Mouse (Mus musculus) embryonic stem cell, embryonic (primary cell): Measurements from ENCODE around the gene Snd1.

Experiments
- CTCF ChIA-PET, 4 experiments: fragments of 300-600 bp in 2 of 4; fragments of 350-600 bp in 2 of 4; sonication (Branson Sonifier 250); formaldehyde crosslinking; loops; one replicate each; lab custom pipeline; 2022; ENCODE audit warnings: inconsistent platforms in 2 of 4; lab: Charles Lee
- POLR2A ChIA-PET, 4 experiments: fragments of 300-600 bp in 2 of 4; fragments of 350-600 bp in 2 of 4; sonication (Branson Sonifier 250); formaldehyde crosslinking; loops; one replicate each; lab custom pipeline; 2022; ENCODE audit warnings: antibody characterized with exemption in 4 of 4, inconsistent platforms in 1 of 4; lab: Charles Lee

Gene Snd1

DNA sequence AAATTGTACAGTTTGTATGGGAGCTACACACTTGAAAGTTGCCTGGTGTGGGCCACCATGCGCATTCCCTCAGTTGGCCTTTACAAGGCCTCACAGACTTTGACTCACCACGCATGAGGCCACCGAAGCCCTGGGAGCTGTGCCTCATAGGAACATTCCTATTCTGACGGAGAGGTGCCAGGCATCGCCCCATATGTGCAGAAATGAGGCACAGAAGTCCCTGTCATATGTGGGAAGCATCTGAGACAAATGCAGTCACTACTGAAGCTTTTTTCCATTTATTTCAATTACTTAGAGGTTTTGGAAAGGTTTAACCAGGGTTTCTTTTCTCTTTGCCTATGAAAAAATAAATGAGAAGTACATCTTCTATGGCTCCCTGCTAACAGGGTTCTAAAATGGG is 278.3 kb downstream of the Snd1 start:
- POLR2A ChIA-PET: interaction anchor here in 1 of 4 experiments (1.4 kb wide), 1 partner anchor 9 kb away, joined by 3 read pairs; no protein-coding TSS in a partner anchor
- CTCF ChIA-PET: no interaction called here

DNA sequence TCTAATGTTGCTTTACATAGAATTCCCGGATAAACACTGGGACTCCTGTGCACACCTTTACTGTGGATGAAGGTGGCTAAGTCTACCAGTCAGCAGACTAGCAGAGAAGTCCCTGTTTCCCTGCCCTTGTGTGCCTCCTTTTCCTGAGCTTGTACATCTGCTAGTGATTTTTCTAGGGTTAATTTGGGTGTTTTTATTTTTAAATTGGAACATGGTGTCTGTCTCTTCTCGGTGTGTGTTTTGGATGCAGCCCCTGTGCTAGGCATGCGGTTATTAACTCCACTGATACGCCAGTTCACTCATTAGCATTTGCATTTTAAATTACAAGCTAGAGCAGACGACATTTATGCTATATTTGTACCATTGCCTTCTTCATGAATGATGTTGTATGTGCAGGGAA is 278.7 kb downstream of the Snd1 start:
- CTCF ChIA-PET: no interaction called here

DNA sequence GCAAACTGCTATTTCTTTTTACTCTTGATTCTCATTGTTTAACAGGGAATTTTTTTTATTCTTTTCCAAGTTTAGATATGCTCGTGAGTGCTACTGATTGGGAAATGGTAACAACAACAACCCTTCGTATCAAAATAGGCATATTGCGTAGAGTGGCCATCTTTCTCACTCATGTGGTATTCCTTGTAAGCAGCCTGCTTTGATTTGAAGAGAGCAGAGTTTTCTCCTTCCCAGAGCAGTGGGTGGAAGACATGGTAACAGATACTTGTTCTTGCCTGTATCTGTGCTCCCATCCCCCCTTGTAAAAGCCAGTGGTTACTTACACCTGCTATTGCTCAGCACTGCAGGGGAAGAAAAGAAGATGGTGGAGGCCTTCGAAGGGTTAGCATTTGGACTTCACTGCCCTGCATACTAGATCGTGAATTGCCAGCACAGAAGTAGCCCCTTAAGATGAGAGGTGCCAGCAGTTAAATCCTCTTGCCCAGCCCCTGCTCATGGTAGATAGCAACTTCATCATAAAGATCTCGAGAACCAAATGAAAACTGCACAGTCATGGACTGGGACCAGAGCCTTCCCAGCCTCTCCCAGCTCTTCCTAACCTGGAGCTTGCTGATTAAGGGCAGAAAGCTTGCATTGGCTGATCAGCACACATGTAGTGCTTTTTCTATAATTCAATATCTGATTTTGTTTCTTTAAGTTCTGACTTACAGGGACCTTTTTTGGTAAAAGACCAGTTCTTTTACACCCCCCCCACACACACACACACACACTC is 279.4 kb downstream of the Snd1 start:
- POLR2A ChIA-PET: interaction anchor here in 2 of 4 experiments (0.7 to 1.0 kb wide), 2 partner anchors 30 to 241 kb away, joined by 3 read pairs; no protein-coding TSS in a partner anchor
- CTCF ChIA-PET: no interaction called here

More for the DNA sequence above, 278.7 kb downstream of the Snd1 start:
- POLR2A ChIA-PET: interaction anchor here in 1 of 4 experiments (1.0 to 1.4 kb wide), 2 partner anchors 9 to 30 kb away, joined by 3 read pairs; no protein-coding TSS in a partner anchor

DNA sequence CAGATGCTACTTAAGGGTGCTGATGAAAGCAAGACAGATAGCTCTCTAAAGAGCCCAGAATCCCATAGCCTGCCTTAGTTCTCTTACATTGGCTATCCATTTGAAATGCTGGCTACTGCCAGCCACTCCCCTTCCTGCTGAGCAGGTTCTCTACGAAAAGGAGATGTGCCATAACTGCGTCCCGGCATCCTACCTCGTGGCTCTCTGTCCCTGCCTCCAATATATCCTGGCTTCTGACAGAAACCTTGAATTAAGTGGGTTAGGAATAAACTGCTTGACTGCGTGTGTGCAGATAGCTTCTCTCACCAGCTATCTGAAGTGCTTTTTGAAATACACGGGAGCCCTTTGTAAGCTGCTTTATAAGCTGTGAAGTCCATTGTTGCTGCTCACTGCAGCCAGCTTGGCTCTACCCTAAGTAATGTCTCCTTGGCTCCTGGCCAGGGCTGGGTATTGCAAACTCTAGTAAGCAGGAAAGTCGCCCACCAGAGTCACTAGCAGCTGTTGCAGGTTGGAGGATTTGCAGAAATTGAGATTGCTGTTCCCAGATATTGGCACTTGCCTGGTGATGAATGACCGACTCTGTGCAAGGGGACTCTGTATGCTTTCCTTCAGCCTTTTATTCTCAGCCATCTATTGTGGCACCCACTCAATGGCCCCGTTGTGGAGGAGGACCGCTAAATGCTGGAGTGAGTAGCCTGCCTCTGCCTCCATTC is 281.5 kb downstream of the Snd1 start:
- POLR2A ChIA-PET: interaction anchor here in 2 of 4 experiments (0.6 to 2.6 kb wide), 4 partner anchors 8 to 865 kb away, joined by 3 to 13 read pairs (median 6); no protein-coding TSS in a partner anchor
- CTCF ChIA-PET: no interaction called here

DNA sequence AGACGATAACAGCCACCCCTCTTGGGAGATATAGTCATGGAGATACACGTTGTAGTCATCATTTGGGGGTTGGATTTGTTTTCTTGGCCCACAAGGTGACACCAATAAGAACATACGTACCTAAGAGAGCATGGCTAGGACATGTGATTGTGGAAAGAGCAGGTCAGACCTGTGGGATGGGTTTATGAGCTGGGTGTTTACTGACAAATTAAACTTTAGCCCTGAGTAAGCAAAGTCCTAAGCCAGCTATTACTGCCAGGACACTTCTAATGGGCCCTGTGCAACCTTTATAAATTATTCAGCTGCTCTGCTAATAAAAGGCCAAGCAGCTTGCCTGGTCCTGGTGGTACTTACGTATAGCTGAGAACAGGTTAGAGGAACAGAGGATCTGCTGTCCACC is 283.4 kb downstream of the Snd1 start:
- ChIA-PET CTCF (no interaction called here), POLR2A (interaction anchor here in 2 of 4 experiments (0.9 to 5.3 kb wide), 6 partner anchors 10 to 207 kb away, joined by 3 to 70 read pairs (median 3); no protein-coding TSS in a partner anchor)

DNA sequence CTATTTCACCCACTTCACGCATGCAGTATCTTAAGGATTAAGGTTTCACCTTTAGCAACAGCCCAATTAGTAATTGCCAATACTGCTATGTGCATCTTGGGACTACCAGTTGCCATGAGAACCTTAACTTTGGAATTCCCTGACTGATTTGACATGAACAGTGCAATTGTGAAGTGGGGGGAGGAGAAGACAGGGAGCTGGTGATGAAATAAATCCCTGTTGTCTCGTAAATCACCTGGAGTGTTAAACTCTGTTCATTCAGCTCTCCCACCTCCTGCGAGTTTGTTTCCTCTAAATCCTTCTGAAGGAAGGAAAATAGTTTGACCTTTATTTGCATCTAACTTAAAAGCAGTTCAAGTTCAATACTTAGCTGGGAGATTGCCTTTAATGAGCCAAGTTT is 286.8 kb downstream of the Snd1 start:
- POLR2A ChIA-PET: interaction anchor here in 3 of 4 experiments (0.6 to 5.3 kb wide), 21 partner anchors 9 to 586 kb away, joined by 3 to 70 read pairs (median 4); partner anchors contain the start of gene Calu (in 1 of the 3)
- CTCF ChIA-PET: interaction anchor here in 1 of 4 experiments (0.6 kb wide), 1 partner anchor 70 kb away, joined by 7 read pairs; the partner anchor contains the start of gene Lrrc4

DNA sequence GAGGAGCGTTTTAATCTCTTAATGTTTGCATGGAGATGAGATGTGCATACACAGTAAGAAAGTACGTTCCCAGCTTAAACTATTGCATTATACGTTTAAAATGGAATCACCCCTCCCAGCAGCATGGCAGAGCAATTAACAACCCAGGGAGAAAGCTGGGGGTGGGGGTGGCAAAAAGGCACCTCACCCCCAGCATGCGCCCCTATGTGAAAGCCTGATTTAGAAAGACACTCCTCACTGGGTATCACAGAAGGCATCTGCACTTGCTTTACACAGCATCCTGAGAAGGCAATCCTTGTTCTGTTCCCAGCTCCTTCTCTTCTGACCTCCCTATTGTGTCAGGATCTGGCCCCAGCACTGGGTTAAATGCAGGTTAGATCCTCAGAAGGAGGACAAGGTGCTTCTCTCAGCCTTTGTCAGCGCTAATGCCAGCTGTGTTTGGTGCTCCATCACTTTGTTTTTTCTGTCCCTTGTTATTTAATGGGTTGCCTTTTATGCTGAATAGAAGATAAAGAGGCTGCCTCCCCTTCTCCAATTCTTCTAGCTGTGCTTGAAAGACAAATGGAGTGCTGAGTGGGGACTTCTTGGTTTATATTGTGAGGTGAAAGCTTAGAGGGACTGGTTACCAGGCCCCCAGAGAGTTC is 287.3 kb downstream of the Snd1 start:
- POLR2A ChIA-PET: interaction anchor here in 3 of 4 experiments (0.6 to 5.3 kb wide), 21 partner anchors 8 to 586 kb away, joined by 3 to 70 read pairs (median 3); partner anchors contain the start of gene Calu (in 1 of the 3)
- CTCF ChIA-PET: interaction anchor here in 2 of 4 experiments (0.6 kb wide), 3 partner anchors 38 to 239 kb away, joined by 3 to 9 read pairs (median 7); partner anchors contain the start of gene Lrrc4 (in 1 of the 2)

DNA sequence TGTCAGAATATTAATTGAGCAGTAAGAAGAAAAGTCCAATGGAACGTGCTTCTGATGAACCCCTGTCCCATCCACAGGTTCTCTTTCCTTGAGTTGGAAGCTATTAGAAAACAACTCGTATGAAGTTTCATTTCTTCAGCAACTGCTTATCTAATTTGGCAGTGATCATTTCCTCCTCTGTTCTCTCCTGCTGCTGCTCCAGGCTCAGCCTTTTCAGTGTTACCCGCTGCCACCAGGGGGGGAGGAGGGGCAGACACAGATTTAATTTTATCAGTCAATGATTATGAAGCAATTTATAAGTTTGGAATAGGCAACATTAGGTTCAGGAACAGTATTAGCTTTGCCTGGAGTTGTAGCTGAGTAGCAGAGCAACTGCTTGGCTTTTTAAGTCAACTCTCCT is 291.7 kb downstream of the Snd1 start:
- ChIA-PET POLR2A (no interaction called here), CTCF (no interaction called here)

DNA sequence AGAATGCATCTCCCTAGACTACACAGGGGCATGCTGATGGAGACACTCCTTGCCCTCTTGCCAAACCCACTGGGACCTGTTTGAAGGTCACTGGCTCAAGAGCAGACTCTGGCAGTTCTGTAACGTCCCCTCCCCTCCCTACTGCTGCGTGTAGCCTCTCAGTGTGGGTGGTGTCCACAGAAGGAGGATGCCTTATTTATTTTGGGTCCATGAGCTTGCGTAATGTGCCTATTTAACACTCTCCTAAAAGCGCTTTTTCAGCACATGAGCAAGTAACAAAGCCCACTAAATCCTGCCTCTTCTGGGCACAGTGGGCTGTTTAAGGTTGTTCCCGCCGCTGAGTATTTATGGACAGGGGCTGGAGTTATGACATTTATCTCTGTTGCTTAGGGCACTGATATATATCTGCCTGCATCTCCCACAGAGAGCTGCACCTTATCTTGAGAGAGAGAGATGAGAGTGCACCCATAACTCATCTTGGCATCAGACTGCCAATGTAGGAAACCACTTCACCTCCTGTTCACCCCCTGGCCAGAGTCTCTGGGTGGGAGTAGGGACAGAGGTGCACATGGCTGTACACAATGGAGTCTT is 293.0 kb downstream of the Snd1 start:
- ChIA-PET POLR2A (interaction anchor here in 2 of 4 experiments (0.6 to 5.3 kb wide), 7 partner anchors 7 to 53 kb away, joined by 3 to 19 read pairs (median 4); no protein-coding TSS in a partner anchor), CTCF (no interaction called here)

DNA sequence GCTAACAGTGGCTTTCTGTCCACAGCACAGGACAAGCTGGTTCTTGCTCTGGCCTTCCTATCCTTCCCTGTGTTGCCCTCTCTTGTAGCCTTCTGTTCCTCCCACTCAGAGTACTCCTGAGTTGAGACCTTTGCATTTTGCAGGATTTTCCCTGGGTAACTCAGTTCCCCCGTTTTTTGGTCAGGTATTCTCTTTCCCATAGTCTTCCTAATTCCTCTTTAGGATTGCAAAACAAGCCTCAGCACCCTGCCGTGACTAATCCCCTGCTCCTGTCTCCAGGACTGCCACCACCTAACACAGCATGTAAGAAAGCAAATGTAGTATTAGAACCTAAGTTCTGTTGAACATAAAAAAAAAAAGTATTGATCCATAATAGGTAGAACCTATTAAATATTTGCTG is 296.4 kb downstream of the Snd1 start:
- ChIA-PET POLR2A (interaction anchor here in 2 of 4 experiments (1.2 to 5.3 kb wide), 2 partner anchors 9 to 11 kb away, joined by 3 to 19 read pairs; no protein-coding TSS in a partner anchor), CTCF (no interaction called here)

DNA sequence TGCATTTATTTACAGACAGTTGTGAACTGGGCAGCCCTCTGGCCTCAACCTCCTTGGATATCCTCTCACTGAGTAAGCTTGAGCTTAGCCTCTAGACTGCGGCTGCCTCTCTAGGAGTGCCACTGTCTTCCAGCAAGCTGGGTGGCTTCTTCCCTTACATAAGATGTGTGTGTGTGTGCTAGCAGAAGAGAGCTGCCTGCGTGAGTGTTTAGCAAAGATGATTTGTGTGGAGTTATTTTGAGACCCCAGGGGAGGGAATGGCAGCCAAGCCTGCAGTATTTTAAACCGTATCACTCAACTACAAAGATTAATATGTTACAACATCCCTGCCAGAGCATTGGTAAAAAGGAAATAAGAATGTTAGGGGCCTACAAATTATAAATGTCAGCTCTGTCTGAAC is 306.8 kb downstream of the Snd1 start:
- ChIA-PET CTCF (no interaction called here), POLR2A (interaction anchor here in 1 of 4 experiments (2.6 kb wide), 1 partner anchor 20 kb away, joined by 8 read pairs; no protein-coding TSS in a partner anchor)

DNA sequence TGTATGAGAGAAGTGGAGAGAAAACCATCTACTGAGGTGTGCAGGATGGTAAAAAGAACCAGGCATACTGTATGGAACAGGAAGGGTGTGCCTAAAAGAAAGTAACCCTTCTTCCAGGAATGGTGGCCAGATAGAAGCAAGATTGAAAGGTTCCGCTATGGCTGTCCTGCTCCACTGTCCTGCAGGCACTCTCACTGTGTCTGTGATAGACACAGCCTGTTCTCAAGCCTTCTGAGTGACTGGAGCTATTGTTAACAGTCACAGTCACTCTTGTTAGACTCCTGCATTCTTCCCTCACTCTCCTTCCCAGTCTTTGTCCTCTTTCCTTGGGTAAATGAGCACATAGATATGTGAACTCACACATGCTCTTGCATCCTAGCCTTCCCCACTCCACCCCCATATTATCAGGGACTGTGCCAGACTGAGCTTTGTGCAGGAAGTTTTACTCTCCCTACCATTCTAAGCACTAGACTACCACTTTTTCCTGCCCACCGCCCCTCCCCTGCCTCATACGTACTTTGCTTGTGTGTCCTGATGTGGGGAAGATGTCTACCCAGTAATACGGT is 308.2 kb downstream of the Snd1 start:
- ChIA-PET POLR2A (interaction anchor here in 1 of 4 experiments (0.9 to 1.9 kb wide), 2 partner anchors 9 to 14 kb away, joined by 3 to 4 read pairs; no protein-coding TSS in a partner anchor), CTCF (no interaction called here)

DNA sequence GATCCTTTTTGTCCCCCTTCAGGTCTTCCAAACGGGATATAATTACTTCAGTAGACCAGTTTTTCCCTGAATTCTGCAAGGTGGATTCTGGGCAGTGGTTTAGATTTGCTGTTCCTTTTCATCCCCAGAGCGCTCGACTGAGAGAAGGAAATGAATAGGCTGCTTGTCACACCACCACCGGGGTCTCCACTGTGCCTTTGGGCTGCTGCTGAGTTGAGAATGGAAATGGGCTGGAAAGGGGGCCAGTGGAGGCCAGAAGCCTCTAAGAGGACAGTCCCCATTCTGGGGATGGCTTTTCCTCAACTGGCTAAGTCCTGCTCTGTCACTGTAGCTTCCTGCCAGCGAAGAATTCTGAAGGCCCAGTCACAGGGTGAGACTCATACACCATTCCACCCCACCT is 309.0 kb downstream of the Snd1 start:
- CTCF ChIA-PET: no interaction called here
- POLR2A ChIA-PET: interaction anchor here in 1 of 4 experiments (1.9 kb wide), 1 partner anchor 13 kb away, joined by 4 read pairs; no protein-coding TSS in a partner anchor

DNA sequence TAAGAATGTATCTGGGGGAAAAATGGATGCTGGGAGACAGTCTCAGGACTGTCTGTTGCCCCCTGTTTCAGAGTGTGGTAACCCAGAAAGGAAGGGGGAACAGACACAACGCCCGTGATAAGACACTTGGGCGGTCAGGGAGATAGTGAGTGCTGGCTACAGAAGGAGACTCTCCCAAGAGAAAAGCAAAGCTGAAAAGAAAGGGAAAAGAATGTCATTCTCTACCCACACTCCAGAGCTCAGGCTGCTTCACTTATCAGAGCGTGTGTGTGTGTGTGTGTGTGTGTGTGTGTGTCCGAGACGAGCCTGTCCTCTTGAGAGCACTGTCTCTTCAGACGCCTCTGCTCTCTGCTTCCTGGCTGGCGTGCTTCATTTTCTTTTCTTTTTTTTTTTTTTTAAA is 310.8 kb downstream of the Snd1 start:
- POLR2A ChIA-PET: interaction anchor here in 1 of 4 experiments (1.1 to 2.7 kb wide), 4 partner anchors 13 to 46 kb away, joined by 3 to 8 read pairs (median 6); partner anchors contain the start of gene Lrrc4
- CTCF ChIA-PET: interaction anchor here in 1 of 4 experiments (0.6 kb wide), 1 partner anchor 61 kb away, joined by 4 read pairs; no protein-coding TSS in a partner anchor

DNA sequence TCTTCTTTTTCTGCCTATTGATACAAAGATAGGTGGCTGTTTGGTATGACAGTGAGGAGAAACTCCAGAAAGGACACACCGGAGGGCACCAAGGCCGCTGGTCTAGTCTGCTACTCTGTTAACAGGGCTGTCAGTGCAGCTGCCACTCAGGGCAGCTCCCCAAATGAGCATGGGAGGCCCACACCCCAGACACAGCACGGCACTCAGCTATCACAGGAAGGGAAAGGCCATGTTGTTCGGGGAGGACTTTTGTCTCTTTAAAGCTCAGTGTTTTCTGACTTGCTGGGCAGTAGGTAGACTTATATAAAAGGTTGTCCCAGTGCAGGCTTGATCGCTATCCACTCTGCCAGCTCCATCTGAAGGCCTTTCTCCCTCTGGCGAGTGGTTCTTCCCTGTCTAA is 312.2 kb downstream of the Snd1 start:
- CTCF ChIA-PET: no interaction called here

DNA sequence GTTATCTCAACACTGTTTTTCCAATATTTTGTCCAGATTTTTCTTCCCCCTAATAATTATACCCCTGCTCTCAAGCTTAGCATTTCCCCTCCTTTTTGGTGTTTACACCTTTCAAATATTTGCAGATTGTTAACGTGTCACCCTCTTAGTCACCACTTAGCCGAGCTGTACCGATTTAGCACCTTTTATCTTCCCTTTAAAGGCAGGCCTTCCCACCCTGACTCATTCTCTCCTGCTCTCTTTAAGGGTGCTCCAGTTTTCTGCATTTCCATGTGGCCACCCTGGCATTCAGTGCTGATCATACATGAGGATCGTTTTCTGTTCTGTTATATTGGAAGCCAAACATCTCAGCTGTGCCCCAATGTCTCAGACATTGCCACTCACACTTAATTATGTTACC is 314.7 kb downstream of the Snd1 start:
- POLR2A ChIA-PET: interaction anchor here in 1 of 4 experiments (0.5 to 2.1 kb wide), 2 partner anchors 42 to 302 kb away, joined by 3 to 6 read pairs; partner anchors contain the start of gene Lrrc4
- CTCF ChIA-PET: no interaction called here

More for the DNA sequence above, 312.2 kb downstream of the Snd1 start:
- POLR2A ChIA-PET: interaction anchor here in 2 of 4 experiments (0.6 to 2.7 kb wide), 13 partner anchors 9 to 299 kb away, joined by 3 to 8 read pairs (median 3); partner anchors contain the start of gene Lrrc4 (in 1 of the 2)

DNA sequence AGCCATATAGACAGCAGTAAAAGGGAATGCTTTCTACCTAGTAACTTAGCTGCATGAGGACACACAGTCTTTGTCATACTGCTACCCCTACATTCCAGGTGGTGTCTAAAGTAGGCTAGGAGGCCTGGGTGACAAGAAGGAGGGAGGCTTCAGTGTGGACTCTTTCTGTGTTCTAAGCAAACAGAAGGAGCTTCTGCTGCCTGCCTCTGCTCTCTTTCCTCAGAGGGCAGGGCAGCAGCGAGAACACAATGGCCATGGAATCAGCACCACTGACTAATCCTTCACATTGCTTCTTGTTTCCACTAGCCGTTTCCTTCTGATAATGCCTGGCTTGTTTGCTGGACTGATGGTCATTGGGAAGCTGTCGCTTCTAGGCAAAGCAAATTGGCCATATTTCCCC is 316.2 kb downstream of the Snd1 start:
- POLR2A ChIA-PET: interaction anchor here in 2 of 4 experiments (0.6 to 1.3 kb wide), 5 partner anchors 15 to 695 kb away, joined by 3 to 5 read pairs (median 4); no protein-coding TSS in a partner anchor
- CTCF ChIA-PET: no interaction called here
